Mouse (Mus musculus) heart, embryonic 16.5 days (tissue): ENCODE measurements around the gene 4931406P16Rik. TPM values are rescaled to one million over a fixed set of nuclear protein-coding genes. Genes with fewer than 3 reads are reported as not detected.

Experiments
- ATAC-seq: fragments of 200-750 bp; cut with Nextera tagmentation; replicated peaks from 2 replicates; pipeline ENCODE4 v1.8.0; 2017; ENCODE audit warnings: moderate number of reproducible peaks; ENCODE audit not compliant: insufficient read depth, low FRiP score; ENCODE audit errors: extremely low read depth
- H3K27ac ChIP-seq: fragments of 300-500 bp; sonication (generic); 2 replicates; pipeline ENCODE4 v1.5.1; 2014; ENCODE audit warnings: mild to moderate bottlenecking, low read length, control low read depth, moderate library complexity
- H3K27me3 ChIP-seq: fragments of 300-500 bp; sonication (generic); 2 replicates; pipeline ENCODE4 v1.6.1; 2014; ENCODE audit warnings: low read length, mixed read lengths; ENCODE audit not compliant: control insufficient read depth, insufficient read depth
- H3K36me3 ChIP-seq: fragments of 300-500 bp; sonication (generic); 2 replicates; pipeline ENCODE4 v1.6.1; 2014; ENCODE audit not compliant: control insufficient read depth, insufficient read depth
- H3K4me1 ChIP-seq: fragments of 300-500 bp; sonication (generic); 2 replicates; pipeline ENCODE4 v1.6.1; 2014; ENCODE audit warnings: low read length, mixed read lengths; ENCODE audit not compliant: control insufficient read depth, insufficient read depth
- H3K4me2 ChIP-seq: fragments of 300-500 bp; sonication (generic); 2 replicates; pipeline ENCODE4 v1.6.1; 2014; ENCODE audit warnings: low read depth, mild to moderate bottlenecking, control low read depth, low read length
- H3K4me3 ChIP-seq: fragments of 300-500 bp; sonication (generic); 2 replicates; pipeline ENCODE4 v1.5.1; 2014; ENCODE audit warnings: mild to moderate bottlenecking, control low read depth, low read length
- H3K9ac ChIP-seq: fragments of 300-500 bp; sonication (generic); 2 replicates; pipeline ENCODE4 v1.6.1; 2014; ENCODE audit warnings: low read length, control low read depth
- H3K9me3 ChIP-seq: fragments of 300-500 bp; sonication (generic); replicated peaks from 2 replicates; pipeline ENCODE4 v1.6.1; 2016; ENCODE audit warnings: low read length; ENCODE audit not compliant: control insufficient read depth
- WGBS: fragments of 180-500 bp; shearing (Covaris S2); extraction: QIAGEN DNeasy Blood & Tissue Kit; methylation state at CpG from one replicate; pipeline ENCODE4 v1.1.7; 2014; 5-methylcytosine and 5-hydroxymethylcytosine counted together
- polyA plus RNA-seq: library from polyadenylated mRNA; unstranded; fragments of >200 nt; fragmentation: Nextera tagmentation; extraction: Ambion mirVana; gene quantifications from 2 replicates; pipeline ENCODE4 v1.2.1, GENCODE M21; 2015

4931406P16Rik gene
- polyA plus RNA-seq, 1 experiment from 2014 or later: 24.8 TPM

DNA sequence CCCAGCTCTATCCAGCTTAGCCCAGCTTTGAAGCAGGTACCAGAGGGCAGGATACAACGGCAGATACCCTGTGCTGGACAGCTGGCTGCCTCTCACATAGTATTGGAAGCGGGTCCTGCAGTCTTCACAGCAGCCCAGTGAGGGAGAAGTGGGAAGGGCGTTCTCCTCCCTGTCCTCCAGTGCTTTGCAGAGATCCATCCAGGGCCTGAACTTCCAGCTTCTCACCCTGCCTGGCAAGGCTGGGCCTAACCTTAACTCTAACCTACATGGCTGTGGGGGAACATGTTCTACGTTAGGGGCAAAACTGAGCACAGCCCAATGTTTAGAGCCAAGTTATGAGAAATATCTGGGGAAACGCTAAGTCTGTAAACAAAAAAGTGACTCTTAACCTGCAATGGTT, 7.8 kb upstream of the 4931406P16Rik start:
- ATAC-seq: no peak
- no peaks in the 10 kb centered on the region for H3K36me3 ChIP-seq
- H3K4me3 ChIP-seq: no peak overlapping the region
- H3K27ac ChIP-seq: no peak overlapping the region
- H3K27me3 ChIP-seq: no peaks in the 10 kb centered on the region
- WGBS: 78% methylated on average over 5 of the region's 5 CpGs
- H3K9me3 ChIP-seq: peaks cover 3% of the 10 kb centered on the region; the same call in 1 of the 2 replicates
- no peak overlapping the region for H3K4me2 ChIP-seq
- H3K9ac ChIP-seq: no peak overlapping the region
- peaks cover 4% of the 10 kb centered on the region for H3K4me1 ChIP-seq

DNA sequence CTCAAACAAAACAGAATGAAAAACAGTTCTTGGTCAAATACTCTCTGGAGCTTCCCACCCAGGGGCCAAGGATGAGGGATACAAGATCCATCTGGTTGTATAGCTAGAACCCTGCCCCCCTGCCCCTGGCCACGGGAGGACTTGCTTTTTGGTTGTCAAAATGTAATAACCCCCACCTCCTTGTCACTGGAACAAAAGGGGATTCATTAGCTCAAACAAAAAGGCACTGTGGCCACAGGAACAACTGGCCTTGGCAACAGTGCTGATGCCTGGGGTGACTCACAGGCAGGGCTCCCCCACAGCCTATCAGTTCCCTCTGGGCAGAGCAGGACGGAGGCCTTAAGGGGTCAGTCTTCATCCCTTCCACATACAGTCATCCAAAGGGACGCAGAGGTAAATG, 6.6 kb upstream of the 4931406P16Rik start:
- 45% methylated on average over 3 of the region's 3 CpGs for WGBS
- Histone ChIP-seq H3K9me3 (peaks cover 3% of the 10 kb centered on the region; the same call in 1 of the 2 replicates), H3K4me3 (no peak overlapping the region), H3K27ac (peak overlapping the region; percentile 74), H3K4me2 (no peak overlapping the region), H3K36me3 (no peaks in the 10 kb centered on the region), H3K9ac (no peak overlapping the region), H3K27me3 (no peaks in the 10 kb centered on the region), H3K4me1 (peaks cover 4% of the 10 kb centered on the region)
- peak; percentile 42; the same call in 1 of the 2 replicates for ATAC-seq

DNA sequence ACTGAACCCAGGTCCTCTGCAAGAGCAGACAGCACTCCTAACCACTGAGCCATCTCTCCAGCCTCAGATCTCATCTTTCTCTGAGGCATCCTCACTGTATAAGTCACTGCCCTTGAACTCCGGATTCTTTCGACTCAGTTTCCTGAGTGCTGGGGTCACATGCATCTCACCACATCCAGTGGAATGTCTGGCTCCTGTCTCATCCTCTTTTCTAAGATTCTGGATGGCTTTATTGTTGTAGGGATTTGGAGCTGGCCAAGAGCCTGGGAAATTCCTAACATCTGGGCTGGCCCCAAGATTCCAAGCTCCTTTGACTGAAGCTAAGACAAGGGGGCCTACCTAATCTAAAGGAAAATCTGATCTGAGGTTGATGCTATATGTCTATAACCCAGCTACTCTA, 5.8 kb upstream of the 4931406P16Rik start:
- ATAC-seq: no peak
- WGBS: 58% methylated on average over 2 of the region's 2 CpGs
- Histone ChIP-seq H3K9ac (no peak overlapping the region), H3K4me3 (no peak overlapping the region), H3K4me2 (no peak overlapping the region), H3K36me3 (no peaks in the 10 kb centered on the region), H3K4me1 (peaks cover 4% of the 10 kb centered on the region), H3K27ac (peak overlapping the region; percentile 39; the same call in 1 of the 2 replicates), H3K9me3 (peaks cover 2% of the 10 kb centered on the region; the same call in 1 of the 2 replicates), H3K27me3 (no peaks in the 10 kb centered on the region)

DNA sequence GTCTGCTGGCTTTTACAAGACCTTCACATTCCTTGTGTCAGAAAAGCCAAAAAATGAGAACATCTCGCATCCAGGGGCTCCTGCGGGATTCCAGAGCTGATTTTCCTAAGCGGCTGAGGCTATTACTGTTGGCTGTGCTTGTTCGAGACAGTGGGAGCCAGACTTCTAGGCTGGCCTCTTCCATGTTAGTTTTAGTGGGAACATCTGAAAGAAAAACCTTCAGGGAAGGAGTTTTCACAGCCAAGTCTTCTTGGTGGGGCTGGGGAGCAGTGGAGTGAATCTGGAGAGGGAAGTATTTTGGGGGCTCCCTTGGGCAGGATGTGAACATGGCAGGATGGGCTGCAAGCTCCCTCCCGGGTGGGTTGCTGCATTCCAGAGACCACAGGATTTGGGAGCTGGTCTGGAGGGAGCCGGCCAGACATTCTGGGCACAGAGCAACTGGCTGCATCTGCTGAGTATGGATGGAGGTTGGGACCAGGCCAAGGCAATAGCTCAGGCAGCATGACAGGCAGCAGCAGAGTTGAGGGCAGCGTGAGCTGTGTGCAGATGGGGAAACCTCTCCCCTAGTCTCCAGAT, 4.6 kb upstream of the 4931406P16Rik start:
- no peak for ATAC-seq
- Histone ChIP-seq H3K27ac (peak overlapping the region; percentile 66), H3K4me1 (peaks cover 7% of the 10 kb centered on the region), H3K27me3 (no peaks in the 10 kb centered on the region), H3K4me2 (no peak overlapping the region), H3K9ac (0 out of 2 replicates have a peak overlapping the region, but pooled peaks have one; percentile 7), H3K36me3 (no peaks in the 10 kb centered on the region), H3K4me3 (no peak overlapping the region), H3K9me3 (no peaks in the 10 kb centered on the region)
- 52% methylated on average over 7 of the region's 7 CpGs for WGBS

DNA sequence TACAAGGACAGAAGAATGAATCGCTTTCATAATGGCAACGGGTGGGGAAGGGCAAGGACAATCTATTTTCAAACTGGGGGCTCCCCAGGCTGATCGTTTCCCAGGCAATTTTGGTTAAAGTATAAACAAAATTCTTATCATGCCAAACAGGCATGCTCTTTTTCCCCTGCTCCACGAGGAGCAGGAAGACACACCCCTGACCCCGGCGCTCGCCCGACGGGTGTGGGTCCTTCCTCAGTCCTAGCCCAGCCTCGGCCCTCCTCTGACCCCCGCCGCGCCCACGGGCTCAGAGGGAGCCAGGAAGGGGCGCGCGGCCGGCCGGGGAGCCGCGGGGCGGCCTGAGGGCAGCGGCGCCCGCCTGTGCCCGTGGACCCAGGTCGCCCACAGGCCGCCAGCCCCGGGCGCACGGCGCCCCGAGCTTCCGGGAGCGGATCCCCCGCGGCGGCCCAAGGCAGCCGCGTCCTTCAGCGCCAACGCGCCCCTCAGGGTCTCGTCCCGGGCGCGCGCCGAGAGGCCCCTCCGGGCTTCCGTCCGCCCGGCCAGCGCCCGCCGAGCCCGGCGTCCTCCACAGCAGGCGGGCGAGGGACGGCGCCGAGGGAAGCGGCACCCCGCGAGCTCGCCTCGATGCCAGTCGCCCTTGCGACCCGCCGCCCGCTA, 437 bp downstream of the 4931406P16Rik start:
- WGBS: under 1% methylated on average over 58 of the region's 73 CpGs

DNA sequence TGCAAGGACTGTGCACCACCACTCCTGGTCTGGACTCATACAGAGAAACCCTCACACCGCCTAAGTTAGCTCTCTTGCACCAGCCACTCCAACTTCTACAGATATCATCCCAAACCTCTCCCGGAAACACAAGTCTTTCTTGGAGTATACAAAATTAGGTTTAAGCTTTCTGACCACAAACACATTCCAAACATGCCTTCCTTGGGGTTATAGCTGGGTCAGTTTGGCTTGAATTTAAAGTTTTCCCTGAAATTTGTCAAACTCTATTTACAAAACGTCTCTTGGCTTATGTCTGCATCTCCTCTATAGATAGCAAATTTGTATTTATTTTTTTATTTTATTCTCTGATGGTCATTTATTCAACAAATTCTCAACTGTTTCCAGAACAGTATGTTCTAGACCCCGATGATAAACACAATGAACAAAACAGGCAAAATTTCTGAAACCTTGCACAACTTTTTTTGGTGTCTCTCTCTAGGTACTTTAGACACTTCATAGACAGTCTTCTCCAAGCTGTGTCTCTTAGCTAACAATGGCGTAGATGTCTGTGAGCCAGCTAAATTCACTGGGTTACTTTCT, 4.1 kb downstream of the 4931406P16Rik start:
- H3K27me3 ChIP-seq: no peaks in the 10 kb centered on the region
- H3K27ac ChIP-seq: peak overlapping the region; percentile 73
- H3K4me1 ChIP-seq: peaks cover 42% of the 10 kb centered on the region
- H3K4me3 ChIP-seq: no peak overlapping the region
- no peaks in the 10 kb centered on the region for H3K9me3 ChIP-seq
- H3K9ac ChIP-seq: no peak overlapping the region
- no peaks in the 10 kb centered on the region for H3K36me3 ChIP-seq
- peak overlapping the region; percentile 32; the same call in 1 of the 2 replicates for H3K4me2 ChIP-seq
- no peak for ATAC-seq
- 52% methylated on average over 5 of the region's 5 CpGs for WGBS

More for the DNA sequence above, 437 bp downstream of the 4931406P16Rik start:
- Histone ChIP-seq H3K27me3 (no peaks in the 10 kb centered on the region), H3K4me3 (peak overlapping the region; percentile 93), H3K4me2 (peak overlapping the region; percentile 84), H3K9ac (peak overlapping the region; percentile 96), H3K4me1 (peaks cover 21% of the 10 kb centered on the region), H3K36me3 (no peaks in the 10 kb centered on the region), H3K27ac (peak overlapping the region; percentile 97), H3K9me3 (no peaks in the 10 kb centered on the region)
- peak; percentile 86 for ATAC-seq

DNA sequence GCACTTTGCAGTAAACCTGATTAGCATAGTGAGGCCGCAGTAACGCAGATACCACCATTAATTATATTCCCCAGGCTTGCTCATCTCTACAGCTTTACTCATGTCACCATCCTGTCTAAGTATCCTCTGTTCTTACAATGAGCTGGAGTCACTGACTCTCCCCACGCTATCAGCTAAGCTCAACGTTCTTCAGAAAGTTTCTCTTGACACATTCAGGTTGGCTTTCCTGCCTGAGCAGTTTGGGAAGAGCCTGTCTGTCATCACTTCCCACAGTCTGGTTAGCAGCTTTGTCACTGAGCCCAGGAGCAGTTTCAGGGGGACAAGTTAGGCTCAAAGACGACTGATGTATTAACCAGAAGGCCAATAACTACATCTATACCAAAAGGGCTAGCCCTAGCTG, 4.8 kb downstream of the 4931406P16Rik start:
- Histone ChIP-seq H3K36me3 (no peaks in the 10 kb centered on the region), H3K4me3 (no peak overlapping the region), H3K4me2 (peak overlapping the region; percentile 32; the same call in 1 of the 2 replicates), H3K27me3 (no peaks in the 10 kb centered on the region), H3K9me3 (no peaks in the 10 kb centered on the region), H3K27ac (peak overlapping the region; percentile 73), H3K4me1 (peaks cover 43% of the 10 kb centered on the region), H3K9ac (no peak overlapping the region)
- ATAC-seq: no peak
- WGBS: 16% methylated on average over 5 of the region's 5 CpGs

DNA sequence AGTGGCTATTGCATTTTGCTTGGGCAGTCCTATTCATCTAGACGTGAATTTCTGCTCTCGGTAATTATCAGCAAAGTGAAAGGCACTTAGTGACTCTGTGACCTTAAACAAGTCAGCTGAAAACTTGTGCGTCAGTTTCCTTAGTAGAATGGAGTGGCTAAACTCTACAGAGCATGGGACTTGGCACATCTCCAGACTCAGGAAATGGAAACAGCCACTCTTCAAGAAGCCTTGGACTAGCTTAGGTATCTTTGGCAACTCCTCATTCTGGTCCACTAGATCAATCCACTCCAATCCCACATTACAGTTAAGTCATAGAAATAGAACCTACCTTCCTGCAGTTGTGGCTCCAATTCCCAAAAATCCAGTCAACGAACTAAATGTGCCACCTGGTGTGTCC, 7.9 kb downstream of the 4931406P16Rik start:
- Histone ChIP-seq H3K9ac (no peak overlapping the region), H3K4me2 (peak overlapping the region; percentile 29), H3K36me3 (peaks cover 3% of the 10 kb centered on the region; the same call in 1 of the 2 replicates), H3K27ac (peak overlapping the region; percentile 74), H3K27me3 (no peaks in the 10 kb centered on the region), H3K9me3 (no peaks in the 10 kb centered on the region), H3K4me1 (peaks cover 47% of the 10 kb centered on the region), H3K4me3 (0 out of 2 replicates have a peak overlapping the region, but pooled peaks have one; percentile 11)
- ATAC-seq: 0 out of 2 replicates have a peak, but pooled peaks have one; percentile 46
- WGBS: 25% methylated on average over 4 of the region's 4 CpGs

DNA sequence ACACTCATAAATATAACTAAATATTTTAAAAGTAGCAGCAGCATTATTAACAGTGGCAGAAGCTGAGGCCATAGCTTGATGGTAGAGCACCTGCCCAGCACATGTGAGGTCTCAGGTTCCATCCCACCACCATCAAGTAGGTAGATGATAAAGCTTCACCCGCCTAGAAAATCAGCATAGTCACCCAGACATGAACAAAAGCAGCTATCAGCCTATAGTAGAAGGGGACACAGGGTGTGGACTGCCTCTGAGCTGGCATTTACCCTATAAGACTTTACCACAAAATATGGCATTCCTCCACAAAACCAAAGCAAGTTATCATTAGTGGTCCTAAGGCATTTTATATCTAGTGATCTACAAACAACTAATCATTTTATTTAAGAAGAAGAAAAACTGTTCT, 10.7 kb downstream of the 4931406P16Rik start:
- H3K36me3 ChIP-seq: peaks cover 5% of the 10 kb centered on the region; the same call in 1 of the 2 replicates
- ATAC-seq: no peak
- WGBS: 65% methylated on average over 1 of the region's 1 CpGs
- no peak overlapping the region for H3K9ac ChIP-seq
- no peak overlapping the region for H3K4me3 ChIP-seq
- no peaks in the 10 kb centered on the region for H3K9me3 ChIP-seq
- peak overlapping the region; percentile 87 for H3K27ac ChIP-seq
- H3K4me1 ChIP-seq: peaks cover 35% of the 10 kb centered on the region
- H3K4me2 ChIP-seq: no peak overlapping the region
- no peaks in the 10 kb centered on the region for H3K27me3 ChIP-seq
